Mouse (Mus musculus) thymus, postnatal 4 days (tissue): ENCODE measurements around the gene Acsl5.

ENCODE experiments used
- DNase-seq: peaks from one replicate; pipeline ENCODE4 v3.0.0; 2021

Gene Acsl5

GRCm38 (mm10) chr19:55241186-55241645 lies 10.5 kb upstream of the Acsl5 start, which contains the start of gene Gucy2g:
Gucy2g (minus strand) TSS chr19:55241236.
- no peak for DNase-seq

DNA sequence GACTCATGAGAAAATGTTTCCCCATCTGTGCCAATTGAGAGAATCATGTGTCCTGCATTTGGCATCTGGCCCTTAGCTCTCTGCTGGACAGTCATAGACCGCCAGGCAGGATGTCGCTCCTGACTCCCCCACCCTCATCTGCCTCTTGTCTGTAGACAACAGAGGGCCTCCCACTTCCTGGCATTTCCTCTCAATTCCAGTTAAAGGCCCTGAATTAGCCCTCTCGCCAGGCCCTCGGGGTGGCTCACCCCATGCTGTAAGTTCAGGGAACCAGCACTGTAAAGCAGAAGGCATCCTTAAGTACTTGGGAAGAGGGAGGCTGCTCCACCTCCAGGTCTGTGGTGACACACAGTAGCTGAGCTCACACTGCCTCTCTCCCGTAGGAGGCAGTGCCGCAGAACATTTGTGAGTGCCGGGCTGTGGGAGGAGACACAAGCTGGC lies 6.9 kb upstream of the Acsl5 start:
- no peak for DNase-seq

DNA sequence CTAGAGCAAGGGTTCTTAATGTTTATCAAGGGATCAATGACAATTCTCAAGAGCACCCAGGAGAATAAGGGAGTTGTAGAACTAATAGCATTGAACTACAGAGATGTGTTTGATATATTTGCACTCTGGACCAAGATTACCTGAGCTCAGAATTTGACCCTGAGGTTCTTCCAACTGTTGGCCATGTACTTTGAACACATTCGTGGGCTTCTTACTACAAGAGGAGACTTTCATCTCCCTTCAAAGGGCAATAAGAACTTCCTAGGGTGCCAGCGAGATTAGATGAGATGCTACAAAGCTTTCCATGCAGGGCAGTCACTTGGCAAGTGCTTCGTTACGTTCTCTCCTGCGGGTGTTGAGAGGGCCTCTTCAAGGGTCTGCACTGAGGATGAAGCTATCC lies 4.2 kb upstream of the Acsl5 start:
- DNase-seq = no peak

GRCm38 (mm10) chr19:55247991-55248520 lies 3.7 kb upstream of the Acsl5 start:
- DNase-seq = no peak

- DNase-seq = no peak
Observed at GRCm38 (mm10) chr19:55250451-55250850, 1.3 kb upstream of the Acsl5 start.

- DNase-seq = peak; percentile 53
Observed at GRCm38 (mm10) chr19:55253239-55253569, 1.5 kb downstream of the Acsl5 start.

DNA sequence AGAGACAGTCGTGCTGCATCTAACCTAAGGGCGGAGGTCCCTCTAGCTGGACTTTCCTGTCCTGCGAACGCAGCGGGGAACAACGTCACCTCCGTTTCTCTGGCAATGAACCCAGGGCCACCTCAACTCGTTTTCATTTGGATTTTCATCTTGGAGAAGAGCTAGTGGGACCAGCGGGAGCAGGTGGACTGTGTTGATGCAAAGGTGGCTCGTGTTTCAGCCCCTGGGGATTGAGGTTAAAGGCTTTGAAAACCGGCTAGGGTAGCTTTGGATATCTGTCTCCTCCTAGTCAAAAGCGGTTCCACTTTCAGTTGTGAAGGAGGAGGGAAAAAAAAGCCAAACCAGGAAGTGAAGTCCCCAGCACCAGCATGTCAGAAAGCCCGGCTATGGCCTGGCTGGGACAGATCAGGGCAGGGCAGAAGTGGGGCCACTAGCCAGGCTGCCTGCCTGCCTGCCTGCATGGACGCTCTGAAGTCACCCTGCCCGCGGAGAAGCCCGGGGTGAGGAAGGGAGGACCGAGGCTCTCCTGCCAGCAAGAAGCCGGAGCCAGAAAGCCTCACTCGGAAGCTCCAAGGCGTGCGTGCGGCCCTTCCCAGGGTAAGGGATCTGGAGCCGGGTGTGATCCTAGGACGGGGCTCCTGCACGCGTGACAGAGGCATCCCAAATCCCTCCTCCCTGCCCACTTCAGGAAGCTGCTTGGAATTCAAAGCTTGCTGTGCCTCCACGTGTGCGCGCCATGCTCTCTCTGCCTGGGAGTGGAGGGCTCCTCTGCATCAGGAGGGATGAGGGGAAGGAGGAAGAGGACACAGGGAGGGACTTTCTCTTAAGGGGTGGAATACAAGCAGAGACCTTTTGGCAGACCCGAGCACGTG lies 2.1 kb downstream of the Acsl5 start:
- DNase-seq = peak; percentile 62

DNA sequence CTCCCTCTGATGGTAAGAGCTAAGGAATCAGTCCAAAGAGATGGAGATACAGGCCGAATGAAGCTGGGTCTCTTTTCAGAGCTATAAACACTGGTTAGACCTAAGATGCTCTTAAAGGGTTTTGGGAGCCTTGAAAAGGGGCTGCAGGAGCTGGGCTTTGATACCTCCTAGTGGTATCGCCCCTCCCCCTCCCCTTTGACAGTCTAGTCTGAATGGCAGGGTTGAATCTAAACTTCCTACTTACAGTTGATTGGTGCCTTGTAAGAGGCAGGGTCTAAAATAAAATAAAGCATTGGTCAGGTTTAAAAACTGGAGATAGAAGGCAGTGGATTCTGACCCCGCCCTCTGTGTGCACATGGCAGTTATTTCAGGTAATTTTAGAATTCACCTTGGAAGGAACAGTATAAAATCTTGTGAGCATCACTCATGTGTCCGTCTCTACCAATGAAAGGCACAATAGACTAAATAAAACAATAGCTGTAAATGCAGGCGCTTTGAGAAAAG lies 2.8 kb downstream of the Acsl5 start:
- DNase-seq = peak; percentile 78

DNA sequence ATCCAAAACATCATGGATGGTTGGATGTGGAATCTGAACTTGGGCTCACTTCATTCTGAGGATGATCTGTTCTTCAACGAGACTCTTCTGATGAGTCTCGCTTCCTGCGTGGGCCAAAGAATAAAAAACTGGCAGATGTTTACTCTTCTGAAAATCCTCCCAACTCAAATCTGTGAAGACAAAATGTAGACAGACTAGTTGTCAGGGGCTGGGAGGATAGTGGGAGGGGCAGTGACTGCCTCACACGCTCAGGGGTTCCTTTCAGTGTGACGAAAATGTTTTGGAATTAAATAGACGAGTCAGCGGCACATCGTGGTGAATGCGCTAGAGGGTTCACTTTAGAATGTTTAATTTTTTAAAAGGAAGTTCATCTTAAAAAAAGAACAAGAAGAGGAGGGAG lies 4.4 kb downstream of the Acsl5 start:
- DNase-seq = no peak

DNA sequence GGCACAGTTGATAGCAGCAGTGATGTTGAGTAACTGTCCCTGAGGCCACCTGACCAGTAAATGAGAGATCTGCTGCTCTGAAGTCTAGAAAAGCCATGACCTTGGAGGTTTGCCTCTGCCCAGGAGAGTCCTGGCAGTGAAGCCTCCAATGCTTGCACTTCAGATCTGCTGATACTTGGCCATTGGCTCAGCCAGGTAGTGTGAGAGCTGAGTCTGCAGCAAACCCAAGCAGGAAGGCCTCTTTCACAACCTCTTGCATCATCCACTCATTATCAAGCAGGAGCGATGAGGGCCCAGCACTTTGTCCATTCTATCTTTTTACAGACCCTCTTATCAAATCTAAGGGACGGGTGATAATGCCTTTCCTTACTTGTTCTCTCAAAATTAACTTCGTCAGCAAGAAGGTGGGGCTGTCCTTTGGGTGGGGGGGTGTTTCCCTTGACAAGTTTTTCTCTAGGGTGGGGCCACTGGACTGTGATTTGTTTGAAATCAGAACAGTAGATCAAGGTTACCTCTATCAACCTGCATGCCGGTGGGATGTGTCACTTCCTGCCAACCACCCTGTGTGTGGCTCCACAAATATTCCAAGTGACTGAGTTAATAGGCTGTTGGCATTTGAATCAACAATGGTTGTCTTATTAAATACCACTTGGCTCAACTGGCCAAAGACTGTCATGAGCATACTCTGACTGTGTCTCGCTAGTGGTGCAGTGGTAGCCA lies 6.1 kb downstream of the Acsl5 start:
- DNase-seq = no peak

GRCm38 (mm10) chr19:55258514-55258913 lies 6.8 kb downstream of the Acsl5 start:
- DNase-seq = no peak

- DNase-seq = no peak
Observed at GRCm38 (mm10) chr19:55260389-55261184, 8.8 kb downstream of the Acsl5 start.

DNA sequence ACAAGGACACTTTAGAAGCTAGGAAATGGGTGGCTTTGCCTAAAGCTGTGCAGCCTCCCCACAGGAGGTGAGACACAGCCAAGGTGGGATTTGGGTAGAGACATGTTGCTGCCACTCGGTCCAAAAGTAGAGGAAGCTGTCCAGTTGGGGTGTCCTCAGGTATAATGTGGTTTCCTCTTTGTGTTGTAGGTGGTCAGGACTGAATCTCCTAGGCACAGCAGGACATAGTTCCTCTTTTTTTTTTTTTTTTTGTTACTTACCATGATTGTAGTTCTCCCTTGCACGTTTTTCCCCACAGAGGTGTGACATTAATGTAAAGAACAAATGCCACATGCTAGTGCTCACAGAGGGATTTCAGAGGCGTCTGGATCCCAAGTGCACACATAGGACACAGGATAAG lies 13.5 kb downstream of the Acsl5 start:
- no peak for DNase-seq

DNA sequence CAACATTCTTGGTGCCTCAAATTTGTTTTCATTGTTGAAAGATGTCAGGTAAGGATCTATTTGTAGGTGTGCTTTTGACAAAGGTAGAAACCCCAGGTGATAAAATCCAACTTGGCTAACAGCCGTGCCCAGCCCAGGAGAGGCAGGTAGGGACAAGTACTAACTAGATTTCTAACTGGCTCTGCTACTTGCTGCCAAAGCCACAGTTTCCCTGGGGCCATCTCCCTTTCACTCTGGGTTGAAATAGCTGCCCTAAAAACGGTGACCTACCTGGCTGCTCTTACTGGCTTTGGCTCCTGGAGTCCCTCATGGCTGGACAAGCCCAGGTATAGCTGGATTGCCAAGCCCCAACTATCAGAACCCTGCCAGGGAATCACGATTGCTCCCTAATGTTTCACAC lies 15.0 kb downstream of the Acsl5 start:
- no peak for DNase-seq

DNA sequence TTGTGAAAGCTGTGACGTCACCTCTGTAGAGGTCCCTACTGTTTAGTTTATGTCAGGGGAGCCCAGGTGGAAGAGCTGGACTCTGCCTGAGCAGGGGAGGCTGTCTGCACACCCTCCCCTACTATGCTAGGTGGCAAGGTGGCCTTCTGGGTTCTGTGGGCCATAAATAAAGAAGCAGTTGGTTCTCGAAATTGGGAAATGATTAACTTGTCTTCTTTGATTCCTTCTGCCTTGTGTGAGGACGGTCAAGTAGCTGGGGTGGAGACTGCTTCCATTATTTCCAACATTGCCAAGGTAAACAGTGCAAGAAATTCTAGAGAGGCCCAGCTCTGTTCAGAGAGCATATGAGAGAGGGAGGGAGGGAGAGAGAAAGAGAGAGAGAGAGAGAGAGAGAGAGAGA lies 16.4 kb downstream of the Acsl5 start:
- DNase-seq = no peak

GRCm38 (mm10) chr19:55269051-55269450 lies 17.3 kb downstream of the Acsl5 start:
- no peak for DNase-seq

DNA sequence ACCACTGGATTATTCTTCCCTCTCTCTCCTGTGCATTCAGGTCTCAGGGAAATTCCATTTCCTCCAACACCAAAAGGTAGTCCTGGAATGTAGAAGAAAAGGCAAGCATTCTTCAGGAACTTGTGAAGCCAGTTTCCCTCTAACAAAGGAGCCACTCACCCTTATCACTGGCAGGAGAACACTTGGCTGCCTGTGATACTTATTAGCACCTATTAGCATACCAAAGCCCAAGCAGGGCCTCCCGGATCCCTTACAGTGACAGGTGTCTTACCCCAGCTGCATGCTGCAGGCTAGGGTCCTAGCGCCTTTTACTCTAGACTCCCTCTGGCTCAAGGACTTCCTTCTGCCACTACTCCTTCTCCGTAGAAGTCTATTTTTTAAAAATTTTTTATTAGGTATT lies 19.7 kb downstream of the Acsl5 start:
- no peak for DNase-seq

GRCm38 (mm10) chr19:55273340-55273739 lies 21.6 kb downstream of the Acsl5 start:
- DNase-seq = no peak

DNA sequence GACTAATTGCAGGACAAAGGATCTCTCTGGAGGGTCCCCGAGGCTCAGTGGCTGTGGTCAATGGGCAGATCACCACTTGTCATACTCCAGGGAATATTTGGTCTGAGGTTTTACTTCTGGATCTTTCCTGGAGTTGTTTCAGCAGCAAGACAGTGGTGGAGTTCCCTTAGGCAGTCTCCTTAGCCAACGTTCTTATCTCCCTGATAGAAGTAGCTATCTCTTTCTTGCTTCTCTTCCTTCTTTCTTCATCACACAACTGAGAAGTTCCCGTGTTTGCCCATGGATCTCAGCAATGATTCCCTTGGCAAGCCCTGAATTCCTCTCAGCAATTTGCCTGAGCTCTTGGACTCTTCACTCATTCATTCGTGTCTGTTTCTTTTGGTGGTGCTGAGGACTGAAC lies 24.4 kb downstream of the Acsl5 start:
- DNase-seq = no peak

GRCm38 (mm10) chr19:55276770-55277169 lies 25.0 kb downstream of the Acsl5 start:
- no peak for DNase-seq

GRCm38 (mm10) chr19:55284093-55284492 lies 32.4 kb downstream of the Acsl5 start:
- DNase-seq = no peak

GRCm38 (mm10) chr19:55286034-55286433 lies 34.3 kb downstream of the Acsl5 start:
- DNase-seq = no peak

- DNase-seq = no peak
Observed at GRCm38 (mm10) chr19:55288974-55289373, 37.2 kb downstream of the Acsl5 start.
